Mouse (Mus musculus) C2C12 (cell line): ENCODE measurements around the gene Stk11. TPM values are rescaled to one million over a fixed set of nuclear protein-coding genes. Genes with fewer than 3 reads are reported as not detected.

Experiments used
- H3K27me3 ChIP-seq: one replicate; pipeline ENCODE4 v1.6.1; 2011; ENCODE audit not compliant: control insufficient read depth, insufficient read depth, insufficient read length
- H3K36me3 ChIP-seq: one replicate; pipeline ENCODE4 v1.6.1; 2011; ENCODE audit not compliant: control insufficient read depth, insufficient read depth
- H3K4me3 ChIP-seq: one replicate; pipeline ENCODE4 v1.5.1; 2011; ENCODE audit warnings: mild to moderate bottlenecking, control low read depth; ENCODE audit not compliant: poor library complexity, insufficient read depth, severe bottlenecking
- H3K79me2 ChIP-seq: one replicate; pipeline ENCODE4 v1.6.1; 2011; ENCODE audit not compliant: control insufficient read depth, insufficient read depth
- H3K79me3 ChIP-seq: one replicate; pipeline ENCODE4 v1.6.1; 2011; ENCODE audit warnings: low read depth, control low read depth
- H3ac ChIP-seq: one replicate; pipeline ENCODE3; 2011; ENCODE audit warnings: low read depth; ENCODE audit not compliant: control insufficient read depth, insufficient read length
- CEBPB ChIP-seq: IDR thresholded peaks from one replicate; pipeline ENCODE4 v1.6.1; 2011; ENCODE audit warnings: low read depth, mild to moderate bottlenecking, control low read depth, moderate library complexity
- CTCF ChIP-seq: IDR thresholded peaks from one replicate; pipeline ENCODE4 v1.5.1; 2011; ENCODE audit not compliant: control insufficient read depth, insufficient read depth, insufficient read length
- FOSL1 ChIP-seq: IDR thresholded peaks from one replicate; pipeline ENCODE4 v1.8.0; 2011; ENCODE audit warnings: mild to moderate bottlenecking, low read length; ENCODE audit not compliant: poor library complexity, insufficient read depth, severe bottlenecking
- MAX ChIP-seq: IDR thresholded peaks from one replicate; pipeline ENCODE4 v1.6.1; 2011; ENCODE audit warnings: mild to moderate bottlenecking, control low read depth
- MYOD1 ChIP-seq: IDR thresholded peaks from one replicate; pipeline ENCODE4 v1.6.1; 2011; ENCODE audit warnings: low read depth; ENCODE audit not compliant: control insufficient read depth, insufficient read length
- MYOG ChIP-seq: IDR thresholded peaks from one replicate; pipeline ENCODE4 v1.6.1; 2011; ENCODE audit not compliant: control insufficient read depth, insufficient read length; ENCODE audit errors: extremely low read depth
- USF1 ChIP-seq: IDR thresholded peaks from one replicate; pipeline ENCODE4 v1.6.1; 2011; ENCODE audit warnings: low read depth, mild to moderate bottlenecking, control low read depth, moderate library complexity
- polyA plus RNA-seq: library from polyadenylated mRNA; unstranded; fragments of >200 nt; fragmentation: generic; extraction: Trizol; gene quantifications from one replicate; pipeline ENCODE4 v1.2.1, GENCODE M21; 2012; ENCODE audit warnings: missing spikeins

The Stk11 gene
- polyA plus RNA-seq, 1 experiment: 106 TPM

DNA sequence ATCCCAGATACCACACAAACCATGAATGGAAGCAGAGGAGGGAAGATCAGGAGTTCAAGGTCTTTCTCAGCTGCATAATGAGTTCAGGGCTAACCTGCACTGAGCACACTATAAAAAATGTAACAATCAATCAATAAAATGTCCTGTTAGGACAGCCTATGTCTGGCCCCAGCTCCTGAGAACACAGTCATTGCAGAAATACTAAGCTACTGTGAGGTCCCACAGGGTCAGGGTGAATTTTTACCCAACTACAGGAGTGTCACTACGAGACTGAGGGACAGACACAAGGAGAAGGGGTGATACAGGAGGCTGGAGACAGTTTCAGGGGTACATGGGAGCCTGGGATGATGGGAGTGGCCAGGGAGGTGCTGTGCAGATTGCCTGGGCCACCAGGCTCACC is 37.2 kb upstream of the Stk11 start:
- H3K27me3 ChIP-seq: no peaks in the 10 kb centered on the region
- peaks cover 59% of the 10 kb centered on the region for H3K36me3 ChIP-seq
- H3K4me3 ChIP-seq: no peak overlapping the region
- no peak for TF ChIP-seq MAX
- H3K79me2 ChIP-seq: peaks cover 15% of the 10 kb centered on the region
- H3K79me3 ChIP-seq: peaks cover 7% of the 10 kb centered on the region
- H3ac ChIP-seq: no peak overlapping the region

- peak; percentile 58 for TF ChIP-seq USF1
- no peak for TF ChIP-seq CEBPB
- Histone ChIP-seq H3K79me3 (peaks cover 3% of the 10 kb centered on the region), H3K27me3 (no peaks in the 10 kb centered on the region), H3K4me3 (no peak overlapping the region), H3ac (no peak overlapping the region), H3K79me2 (peaks cover 5% of the 10 kb centered on the region), H3K36me3 (peaks cover 80% of the 10 kb centered on the region)
Measured at GRCm38 (mm10) chr10:80080396-80081070, 35.1 kb upstream of the Stk11 start.

- Histone ChIP-seq H3K79me2 (peaks cover 8% of the 10 kb centered on the region), H3K4me3 (no peak overlapping the region), H3K36me3 (peaks cover 83% of the 10 kb centered on the region), H3ac (no peak overlapping the region), H3K27me3 (no peaks in the 10 kb centered on the region), H3K79me3 (peaks cover 3% of the 10 kb centered on the region)
- no peak for TF ChIP-seq MYOG
- no peak for TF ChIP-seq MYOD1
- TF ChIP-seq FOSL1: no peak
- TF ChIP-seq CEBPB: no peak
- no peak for TF ChIP-seq USF1
- TF ChIP-seq CTCF: no peak
- no peak for TF ChIP-seq MAX
Measured at GRCm38 (mm10) chr10:80081075-80081474, 34.5 kb upstream of the Stk11 start.

GRCm38 (mm10) chr10:80084817-80085487 is 30.7 kb upstream of the Stk11 start:
- peaks cover 75% of the 10 kb centered on the region for H3K36me3 ChIP-seq

DNA sequence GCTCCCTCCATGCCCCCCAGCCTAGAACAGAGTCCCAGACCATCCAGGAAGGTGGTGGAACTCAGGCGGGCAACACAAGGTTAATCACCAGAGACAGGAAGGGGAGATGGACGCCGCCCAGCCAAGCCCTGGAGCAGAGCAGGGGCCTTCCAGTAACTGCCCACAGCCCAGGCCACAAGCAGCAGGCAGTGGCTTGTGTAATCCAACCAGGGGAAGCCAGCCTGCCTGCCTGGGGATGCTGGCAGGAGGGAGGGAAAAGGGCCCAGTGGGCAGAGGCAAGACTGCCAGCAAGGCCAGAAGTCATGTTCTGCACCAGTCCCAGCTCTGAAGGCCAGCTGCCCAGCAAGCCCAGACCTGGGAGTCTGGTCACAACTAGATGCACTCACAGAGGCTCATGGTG is 28.8 kb upstream of the Stk11 start:
- Histone ChIP-seq H3K79me2 (peaks cover 65% of the 10 kb centered on the region), H3K36me3 (peaks cover 71% of the 10 kb centered on the region), H3K79me3 (peaks cover 34% of the 10 kb centered on the region), H3ac (no peak overlapping the region), H3K4me3 (no peak overlapping the region), H3K27me3 (no peaks in the 10 kb centered on the region)
- TF ChIP-seq MYOG (no peak), CTCF (no peak), CEBPB (no peak), USF1 (no peak), MAX (no peak), FOSL1 (no peak), MYOD1 (no peak)

More at GRCm38 (mm10) chr10:80084817-80085487, 30.7 kb upstream of the Stk11 start:
- Histone ChIP-seq H3K27me3 (no peaks in the 10 kb centered on the region), H3K4me3 (no peak overlapping the region), H3K79me2 (peaks cover 46% of the 10 kb centered on the region), H3K79me3 (peaks cover 21% of the 10 kb centered on the region), H3ac (no peak overlapping the region)
- no peak for TF ChIP-seq CEBPB
- TF ChIP-seq FOSL1: no peak
- no peak for TF ChIP-seq USF1
- TF ChIP-seq MYOD1: no peak
- TF ChIP-seq CTCF: no peak
- TF ChIP-seq MAX: no peak
- TF ChIP-seq MYOG: no peak

GRCm38 (mm10) chr10:80087483-80087882 is 28.1 kb upstream of the Stk11 start:
- H3K4me3 ChIP-seq: no peak overlapping the region
- peaks cover 72% of the 10 kb centered on the region for H3K79me2 ChIP-seq
- peaks cover 65% of the 10 kb centered on the region for H3K36me3 ChIP-seq
- H3K79me3 ChIP-seq: peaks cover 38% of the 10 kb centered on the region
- H3ac ChIP-seq: no peak overlapping the region
- TF ChIP-seq FOSL1: no peak
- TF ChIP-seq MYOD1: no peak
- no peak for TF ChIP-seq MAX
- no peak for TF ChIP-seq CEBPB
- TF ChIP-seq USF1: no peak
- no peak for TF ChIP-seq CTCF
- no peak for TF ChIP-seq MYOG
- no peaks in the 10 kb centered on the region for H3K27me3 ChIP-seq
